Mouse (Mus musculus) embryo, embryonic 11 days (tissue): ENCODE results near the gene Cbl.

ENCODE experiments used
- DNase-seq: peaks from one replicate; pipeline ENCODE4 v3.0.0-alpha.2; 2015

Cbl gene

DNA sequence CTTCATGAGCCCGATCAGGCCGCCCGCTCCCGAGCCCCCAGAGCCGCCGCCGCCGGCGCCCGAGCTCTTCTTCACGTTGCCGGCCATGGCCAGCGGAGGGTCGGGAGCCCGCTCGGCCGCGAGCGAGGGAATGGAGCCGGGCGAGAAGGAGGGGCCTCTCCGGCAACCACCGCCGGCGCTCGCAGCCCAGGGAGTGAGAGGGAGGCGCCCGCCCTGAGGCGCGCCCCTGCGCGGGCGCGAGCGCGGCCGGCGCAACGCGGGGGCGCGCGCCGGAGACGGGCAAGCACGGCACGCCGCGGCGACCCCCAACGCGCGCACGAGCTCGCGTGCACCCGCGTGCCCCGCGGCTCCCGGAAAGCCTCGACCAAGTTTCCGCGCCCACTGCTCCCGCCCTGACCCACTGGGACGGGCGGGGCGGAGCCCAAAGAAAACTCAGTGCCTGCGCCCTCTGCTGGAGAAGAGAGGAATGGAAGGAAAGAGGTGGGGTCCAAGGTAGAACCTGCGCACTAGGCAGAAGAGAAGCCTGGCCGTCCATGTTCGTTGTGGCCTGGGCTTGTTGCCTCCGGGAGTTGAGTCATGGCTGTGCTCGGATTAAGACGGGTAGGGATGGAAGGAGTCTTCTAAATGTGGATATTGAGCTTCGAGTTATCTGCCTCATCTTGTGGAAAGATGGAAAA lies at the start of gene Cbl:
TSS of gene Cbl (minus strand) at position 248 of the 677 bp plus-strand sequence.
- peak; percentile 99 for DNase-seq

- DNase-seq, result no peak
Measured at GRCm38 (mm10) chr9:44283183-44283582, 49.3 kb upstream of the Cbl start.

- no peak for DNase-seq
Measured at GRCm38 (mm10) chr9:44269973-44270372, 36.1 kb upstream of the Cbl start.

DNA sequence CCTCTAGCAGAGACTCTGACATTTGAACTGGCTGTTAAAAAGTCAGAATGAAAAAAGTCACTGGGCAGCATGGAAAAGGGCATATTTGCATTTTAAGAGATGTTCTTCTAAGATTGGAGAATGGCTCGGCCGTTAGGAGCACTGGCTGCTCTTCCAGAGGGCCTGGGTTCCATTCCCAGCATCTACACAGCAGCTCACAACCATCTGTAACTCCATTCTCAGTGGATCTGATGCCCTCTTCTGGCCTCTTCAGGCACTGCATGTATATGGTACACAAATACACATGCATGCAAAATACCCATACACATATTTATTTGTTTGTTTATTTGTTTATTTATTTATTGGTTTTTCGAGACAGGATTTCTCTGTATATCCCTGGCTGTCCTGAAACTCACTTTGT lies 35.2 kb upstream of the Cbl start:
- no peak for DNase-seq

- DNase-seq, result no peak
Measured at GRCm38 (mm10) chr9:44268432-44268831, 34.6 kb upstream of the Cbl start, which contains the start of gene Nlrx1. TSS of gene Nlrx1 (minus strand) at chr9:44268599.

DNA sequence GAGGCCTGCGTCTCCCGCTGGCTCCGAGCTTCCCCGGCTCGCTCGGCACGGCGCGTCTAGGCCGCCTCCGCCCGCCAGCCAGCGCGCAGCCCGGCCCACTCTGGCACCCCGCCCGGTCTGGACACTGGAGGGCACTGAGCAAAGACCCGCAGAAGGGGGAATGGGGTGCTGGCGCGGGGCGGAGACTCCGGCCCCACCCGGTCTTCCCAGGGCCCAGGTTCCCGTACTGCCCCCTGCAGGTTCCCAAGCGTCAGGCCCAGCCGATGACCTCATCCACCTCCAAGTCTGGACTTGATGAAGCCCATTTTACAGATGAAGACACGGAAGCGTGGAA lies 34.1 kb upstream of the Cbl start:
- peak; percentile 83 for DNase-seq

DNA sequence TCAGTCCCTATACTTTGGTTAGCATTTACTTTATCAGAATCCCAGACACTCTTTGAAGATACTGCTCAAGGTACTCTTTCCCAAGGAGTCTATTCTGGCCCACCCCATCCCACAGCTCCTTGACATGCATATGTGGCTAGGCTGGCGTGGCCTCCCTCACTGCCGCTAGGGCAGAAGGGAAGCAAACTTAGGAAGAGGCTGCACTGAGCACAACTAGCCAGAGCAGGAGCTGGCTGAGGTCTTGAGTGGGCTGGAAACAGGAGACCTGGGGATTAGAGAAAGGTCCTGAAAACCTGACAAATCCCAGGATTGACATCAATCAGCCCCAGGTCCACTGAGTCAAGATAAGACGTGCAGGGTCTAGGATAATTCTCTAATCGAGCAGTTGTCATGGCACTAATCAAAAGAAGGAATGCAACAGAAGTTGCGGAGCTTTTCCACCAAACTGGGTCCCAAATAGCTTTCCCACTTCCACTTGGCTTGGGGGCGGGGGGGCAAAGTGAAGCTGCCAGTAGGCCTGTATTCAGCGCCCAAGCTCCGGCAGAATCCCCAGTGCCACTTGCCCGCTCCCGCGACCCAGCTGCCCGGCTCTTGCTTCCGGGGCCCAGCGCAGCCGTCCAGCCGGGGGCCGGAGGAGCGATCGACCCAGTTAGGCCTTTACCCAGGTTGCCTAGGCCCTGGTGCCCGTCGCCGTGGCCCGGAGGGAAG lies 33.6 kb upstream of the Cbl start:
- peak; percentile 47 for DNase-seq

GRCm38 (mm10) chr9:44266478-44267226 lies 32.8 kb upstream of the Cbl start:
- no peak for DNase-seq

DNA sequence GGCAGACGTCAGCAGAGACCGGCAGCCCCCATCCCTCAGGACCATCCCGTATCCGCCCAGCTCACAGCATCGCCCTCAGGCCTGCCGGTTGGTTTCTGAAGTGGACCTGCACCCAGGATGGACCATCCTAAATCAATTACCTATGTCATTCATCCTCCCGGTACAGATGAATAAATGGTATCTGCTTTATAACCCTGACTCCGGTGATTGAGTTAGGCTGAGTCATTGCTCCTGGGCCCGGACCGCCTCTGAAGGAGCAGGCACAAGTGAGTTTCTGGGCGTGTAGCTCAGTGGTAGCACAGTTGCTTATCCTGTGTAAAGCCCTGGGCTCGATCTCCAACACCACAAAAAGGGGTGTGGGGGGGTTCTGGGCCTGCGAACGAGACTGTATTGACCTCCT lies 27.5 kb upstream of the Cbl start:
- DNase-seq, result no peak

DNA sequence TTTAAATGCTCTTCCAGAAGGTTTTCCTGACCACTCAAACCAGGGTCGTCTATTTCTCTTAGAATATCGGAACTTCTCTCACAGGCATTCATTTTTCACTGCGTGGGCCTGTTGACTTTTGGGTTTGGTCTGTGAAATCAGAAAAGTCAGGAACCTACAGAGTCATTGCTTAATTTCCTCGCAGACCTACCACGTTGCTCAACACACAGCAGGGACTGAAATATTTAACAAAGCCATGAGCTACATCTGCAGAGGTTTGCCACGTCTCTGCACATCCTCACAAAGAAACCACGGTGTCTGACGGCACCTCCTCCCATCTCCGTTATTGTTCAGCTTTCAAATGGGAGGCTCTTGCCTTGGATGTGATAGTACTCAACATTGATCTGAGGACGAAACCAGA lies 25.2 kb upstream of the Cbl start:
- DNase-seq, result no peak

DNA sequence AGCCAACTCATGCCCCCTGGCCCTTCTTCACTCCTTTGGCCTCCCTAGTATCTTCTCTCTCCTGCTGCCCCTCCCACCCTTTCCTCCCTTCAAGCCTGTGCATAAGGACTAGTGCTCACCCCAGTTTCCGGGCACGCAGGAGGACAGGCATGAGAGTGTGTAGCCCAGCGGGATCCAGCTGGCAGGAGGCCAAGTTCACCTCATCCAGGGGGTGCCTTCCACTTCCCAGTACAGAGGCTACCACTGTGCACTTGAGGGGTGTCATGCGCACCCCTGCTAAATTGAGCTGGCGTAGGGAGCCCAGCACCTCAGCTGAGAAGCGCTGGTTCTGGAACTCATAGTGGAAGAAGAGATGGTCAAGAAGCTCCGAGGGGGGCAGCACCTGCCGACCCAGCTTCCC lies 22.4 kb upstream of the Cbl start:
- DNase-seq, result no peak

DNA sequence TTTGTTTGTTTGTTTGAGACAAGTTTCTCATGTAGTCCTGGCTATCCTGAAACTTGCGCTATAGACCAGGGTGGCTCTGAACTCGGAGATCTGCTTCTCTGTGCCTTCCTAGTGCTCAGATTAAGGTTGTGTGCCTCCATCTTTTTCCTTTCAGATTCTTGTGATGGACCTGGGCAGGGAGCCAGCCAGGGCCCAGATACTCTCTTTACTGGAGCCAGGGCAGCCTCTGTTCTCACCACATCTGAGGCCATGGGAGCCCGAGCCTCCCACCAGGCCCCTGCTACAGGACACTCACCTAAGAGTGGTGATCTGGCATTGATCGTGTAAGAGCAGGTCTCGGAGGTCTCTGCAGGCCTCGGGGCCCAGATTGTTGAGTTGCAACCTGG lies 21.3 kb upstream of the Cbl start:
- no peak for DNase-seq

GRCm38 (mm10) chr9:44254508-44255135 lies 20.8 kb upstream of the Cbl start:
- DNase-seq, result peak; percentile 58

- DNase-seq, result no peak
Measured at GRCm38 (mm10) chr9:44253441-44253840, 19.6 kb upstream of the Cbl start.

GRCm38 (mm10) chr9:44251314-44251713 lies 17.5 kb upstream of the Cbl start, which contains the start of gene Pdzd3:
TSS of gene Pdzd3 (minus strand) at chr9:44251471.
- no peak for DNase-seq

DNA sequence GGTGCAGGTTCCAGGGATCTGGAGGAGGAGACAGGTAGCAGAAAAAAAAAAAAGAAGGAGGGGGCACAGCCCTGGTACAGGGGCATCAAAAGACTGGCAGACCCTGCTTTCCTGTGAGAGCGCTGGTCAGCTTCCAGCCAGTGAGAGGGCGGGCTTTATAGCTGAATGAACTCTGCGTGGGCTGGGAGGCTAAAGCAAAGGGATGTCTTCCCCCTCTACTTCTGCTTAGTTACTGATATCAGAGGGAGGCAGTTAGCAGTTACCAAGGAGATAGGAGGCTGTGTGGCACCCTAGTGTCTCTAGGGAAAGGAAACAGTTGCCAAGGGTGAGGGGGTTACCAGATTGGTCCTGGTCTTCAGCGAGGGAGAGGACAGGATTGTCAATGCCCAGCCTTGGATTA lies 16.6 kb upstream of the Cbl start:
- DNase-seq, result no peak

GRCm38 (mm10) chr9:44249181-44250146 lies 15.6 kb upstream of the Cbl start:
- DNase-seq, result peak; percentile 68

GRCm38 (mm10) chr9:44247907-44248306 lies 14.1 kb upstream of the Cbl start:
- no peak for DNase-seq

DNA sequence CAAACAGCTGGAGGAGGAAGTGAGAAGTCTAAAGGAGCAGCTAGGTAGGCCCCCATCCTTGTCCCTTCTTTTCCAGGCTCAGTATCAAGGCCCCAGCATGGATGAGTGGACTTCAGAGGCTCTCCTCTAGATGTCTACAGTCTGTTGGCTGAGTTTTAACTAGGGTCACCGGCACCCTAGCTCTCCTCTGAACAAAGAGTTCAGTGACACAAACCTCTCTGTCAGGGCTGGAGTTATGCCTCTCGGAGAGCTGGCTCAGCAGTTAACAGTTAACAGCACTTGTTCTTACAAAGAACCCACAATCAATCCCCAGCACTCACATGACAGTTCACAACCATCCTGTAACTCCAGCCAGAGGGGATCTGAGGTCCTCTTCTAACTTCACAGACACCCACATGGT lies 9.8 kb upstream of the Cbl start:
- DNase-seq, result no peak

- no peak for DNase-seq
Measured at GRCm38 (mm10) chr9:44241418-44241817, 7.6 kb upstream of the Cbl start.

DNA sequence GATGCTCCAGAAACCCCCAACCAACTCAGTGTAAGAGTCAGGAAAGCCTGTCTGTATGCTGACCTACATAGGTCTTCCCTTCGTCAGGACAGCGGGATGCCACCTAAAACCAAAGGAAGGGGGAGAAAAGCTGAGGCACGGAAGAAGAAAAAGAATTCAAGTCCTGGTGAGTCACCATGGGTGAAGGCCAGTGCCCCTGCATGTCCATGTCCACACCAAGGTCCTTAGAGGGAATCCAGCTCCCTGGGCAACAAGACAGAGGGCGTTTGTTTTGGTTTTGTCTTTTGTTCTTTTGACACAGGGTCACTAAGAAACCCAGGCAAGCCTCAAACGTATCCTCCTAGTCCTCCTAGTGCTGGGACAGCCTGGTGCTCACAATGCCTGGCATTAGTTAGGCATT lies 7.1 kb upstream of the Cbl start:
- DNase-seq, result no peak

GRCm38 (mm10) chr9:44240399-44240798 lies 6.5 kb upstream of the Cbl start, which contains the start of gene Ccdc153:
TSS of gene Ccdc153 (plus strand) at chr9:44240676.
- no peak for DNase-seq
